Mouse (Mus musculus): ENCODE results near the gene Olfr1122. TPM values are rescaled to one million over a fixed set of nuclear protein-coding genes. Genes with fewer than 3 reads are reported as not detected.

Gene Olfr1122
- total and polyA plus RNA-seq, 3 experiments: not detected

- TF ChIP-seq RCOR1 (IDR thresholded peaks at IDR 0.05; ENCODE audit: low read depth, low read length): no peak
- DNase-seq (ENCODE audit: low read depth, low spot score): no peak
These were observed 52.1 kb downstream of the Olfr1122 start for GRCm38 (mm10) chr2:87437731-87438130.

More at GRCm38 (mm10) chr2:87437731-87438130, 52.1 kb downstream of the Olfr1122 start:
- Histone ChIP-seq H3K9me3 (replicated peaks; ENCODE audit: insufficient read depth, low read length) (no peaks in the 10 kb centered on the region), H3K9ac (ENCODE audit: control insufficient read depth, low read depth, low read length, poor library complexity, severe bottlenecking) (no peak overlapping the region), H3K79me2 (ENCODE audit: control insufficient read depth, insufficient read depth, low read length, poor library complexity) (no peaks in the 10 kb centered on the region), H3K4me3 (ENCODE audit: control insufficient read depth in 1 of 2, insufficient read depth in 1 of 2, low read depth in 2 of 2, low read length in 2 of 2) (no peak overlapping the region), H3K36me3 (ENCODE audit: control insufficient read depth in 1 of 2, insufficient read depth in 2 of 2, low read length in 2 of 2) (no peaks in the 10 kb centered on the region), H3K27me3 (ENCODE audit: control insufficient read depth in 1 of 2, insufficient read depth in 2 of 2, low read length in 2 of 2) (no peaks in the 10 kb centered on the region), H3K27ac (ENCODE audit: control insufficient read depth, low read depth, low read length) (no peak overlapping the region), H3K4me1 (ENCODE audit: control insufficient read depth in 1 of 2, insufficient read depth in 2 of 2, low read length in 2 of 2) (no peaks in the 10 kb centered on the region)

Other genes starting within 250 kb of the Olfr1122 start
- gene Olfr1110, start 245.5 kb upstream of the Olfr1122 start, total RNA-seq (2012; rRNA removed): not detected in 2 replicates
- not detected for gene Olfr1110, start 245.5 kb upstream of the Olfr1122 start, polyA plus RNA-seq (2012; ENCODE audit: insufficient read depth in 1 of 2, insufficient read length in 2 of 2, low read depth in 1 of 2, low replicate concordance in 2 of 2, missing spikeins in 1 of 2)
- gene Olfr1111, start 233.2 kb upstream of the Olfr1122 start, total RNA-seq (2012; rRNA removed): not detected in 2 replicates
- not detected for gene Olfr1111, start 233.2 kb upstream of the Olfr1122 start, polyA plus RNA-seq (2012; ENCODE audit: insufficient read depth in 1 of 2, insufficient read length in 2 of 2, low read depth in 1 of 2, low replicate concordance in 2 of 2, missing spikeins in 1 of 2)
- not detected in 2 replicates for gene Olfr1112, start 198.1 kb upstream of the Olfr1122 start, total RNA-seq (2012; rRNA removed)
- not detected for gene Olfr1112, start 198.1 kb upstream of the Olfr1122 start, polyA plus RNA-seq (2012; ENCODE audit: insufficient read depth in 1 of 2, insufficient read length in 2 of 2, low read depth in 1 of 2, low replicate concordance in 2 of 2, missing spikeins in 1 of 2)
- gene Olfr1113, start 176.9 kb upstream of the Olfr1122 start, total RNA-seq (2012; rRNA removed): not detected in 2 replicates
- not detected for gene Olfr1113, start 176.9 kb upstream of the Olfr1122 start, polyA plus RNA-seq (2012; ENCODE audit: insufficient read depth in 1 of 2, insufficient read length in 2 of 2, low read depth in 1 of 2, low replicate concordance in 2 of 2, missing spikeins in 1 of 2)
- not detected in 2 replicates for gene Olfr1115, start 137.8 kb upstream of the Olfr1122 start, total RNA-seq (2012; rRNA removed)
- not detected for gene Olfr1115, start 137.8 kb upstream of the Olfr1122 start, polyA plus RNA-seq (2012; ENCODE audit: insufficient read depth in 1 of 2, insufficient read length in 2 of 2, low read depth in 1 of 2, low replicate concordance in 2 of 2, missing spikeins in 1 of 2)
- not detected in 2 replicates for gene Olfr1116, start 118.3 kb upstream of the Olfr1122 start, total RNA-seq (2012; rRNA removed)
- under 1 TPM in 1 of 2 experiments, not detected in 1; 0.01 TPM for gene Olfr1116, start 118.3 kb upstream of the Olfr1122 start, polyA plus RNA-seq (2012; ENCODE audit: insufficient read depth in 1 of 2, insufficient read length in 2 of 2, low read depth in 1 of 2, low replicate concordance in 2 of 2, missing spikeins in 1 of 2)
- gene Olfr1118, start 78.3 kb upstream of the Olfr1122 start, total RNA-seq (2012; rRNA removed): not detected in 2 replicates
- gene Olfr1118, start 78.3 kb upstream of the Olfr1122 start, polyA plus RNA-seq (2012; ENCODE audit: insufficient read depth in 1 of 2, insufficient read length in 2 of 2, low read depth in 1 of 2, low replicate concordance in 2 of 2, missing spikeins in 1 of 2): not detected
- not detected in 2 replicates for gene Olfr1120, start 31.0 kb upstream of the Olfr1122 start, total RNA-seq (2012; rRNA removed)
- gene Olfr1120, start 31.0 kb upstream of the Olfr1122 start, polyA plus RNA-seq (2012; ENCODE audit: insufficient read depth in 1 of 2, insufficient read length in 2 of 2, low read depth in 1 of 2, low replicate concordance in 2 of 2, missing spikeins in 1 of 2): not detected
- gene Olfr1121, start 16.0 kb upstream of the Olfr1122 start, total RNA-seq (2012; rRNA removed): not detected in 2 replicates
- gene Olfr1121, start 16.0 kb upstream of the Olfr1122 start, polyA plus RNA-seq (2012; ENCODE audit: insufficient read depth in 1 of 2, insufficient read length in 2 of 2, low read depth in 1 of 2, low replicate concordance in 2 of 2, missing spikeins in 1 of 2): not detected
- gene Olfr1123, start 30.8 kb downstream of the Olfr1122 start, total RNA-seq (2012; rRNA removed): not detected in 2 replicates
- not detected for gene Olfr1123, start 30.8 kb downstream of the Olfr1122 start, polyA plus RNA-seq (2012; ENCODE audit: insufficient read depth in 1 of 2, insufficient read length in 2 of 2, low read depth in 1 of 2, low replicate concordance in 2 of 2, missing spikeins in 1 of 2)
- gene Olfr1124, start 44.4 kb downstream of the Olfr1122 start, total RNA-seq (2012; rRNA removed): not detected in 2 replicates
- not detected for gene Olfr1124, start 44.4 kb downstream of the Olfr1122 start, polyA plus RNA-seq (2012; ENCODE audit: insufficient read depth in 1 of 2, insufficient read length in 2 of 2, low read depth in 1 of 2, low replicate concordance in 2 of 2, missing spikeins in 1 of 2)
- not detected in 2 replicates for gene Olfr1126, start 68.1 kb downstream of the Olfr1122 start, total RNA-seq (2012; rRNA removed)
- not detected for gene Olfr1126, start 68.1 kb downstream of the Olfr1122 start, polyA plus RNA-seq (2012; ENCODE audit: insufficient read depth in 1 of 2, insufficient read length in 2 of 2, low read depth in 1 of 2, low replicate concordance in 2 of 2, missing spikeins in 1 of 2)
- not detected in 2 replicates for gene Pramel7, start 111.2 kb downstream of the Olfr1122 start, total RNA-seq (2012; rRNA removed)
- gene Pramel7, start 111.2 kb downstream of the Olfr1122 start, polyA plus RNA-seq (2012; ENCODE audit: insufficient read depth in 1 of 2, insufficient read length in 2 of 2, low read depth in 1 of 2, low replicate concordance in 2 of 2, missing spikeins in 1 of 2): not detected
- gene Pramel6, start 120.7 kb downstream of the Olfr1122 start, total RNA-seq (2012; rRNA removed): not detected in 2 replicates
- not detected for gene Pramel6, start 120.7 kb downstream of the Olfr1122 start, polyA plus RNA-seq (2012; ENCODE audit: insufficient read depth in 1 of 2, insufficient read length in 2 of 2, low read depth in 1 of 2, low replicate concordance in 2 of 2, missing spikeins in 1 of 2)
- not detected in 2 replicates for gene Olfr153, start 145.9 kb downstream of the Olfr1122 start, total RNA-seq (2012; rRNA removed)
- gene Olfr153, start 145.9 kb downstream of the Olfr1122 start, polyA plus RNA-seq (2012; ENCODE audit: insufficient read depth in 1 of 2, insufficient read length in 2 of 2, low read depth in 1 of 2, low replicate concordance in 2 of 2, missing spikeins in 1 of 2): not detected
- gene Olfr1128, start 159.7 kb downstream of the Olfr1122 start, total RNA-seq (2012; rRNA removed): not detected in 2 replicates
- not detected for gene Olfr1128, start 159.7 kb downstream of the Olfr1122 start, polyA plus RNA-seq (2012; ENCODE audit: insufficient read depth in 1 of 2, insufficient read length in 2 of 2, low read depth in 1 of 2, low replicate concordance in 2 of 2, missing spikeins in 1 of 2)
- not detected in 2 replicates for gene Olfr1129, start 188.1 kb downstream of the Olfr1122 start, total RNA-seq (2012; rRNA removed)
- under 1 TPM in 1 of 2 experiments, not detected in 1; 0.06 TPM for gene Olfr1129, start 188.1 kb downstream of the Olfr1122 start, polyA plus RNA-seq (2012; ENCODE audit: insufficient read depth in 1 of 2, insufficient read length in 2 of 2, low read depth in 1 of 2, low replicate concordance in 2 of 2, missing spikeins in 1 of 2)
- not detected in 2 replicates for gene Olfr1130, start 220.4 kb downstream of the Olfr1122 start, total RNA-seq (2012; rRNA removed)
- gene Olfr1130, start 220.4 kb downstream of the Olfr1122 start, polyA plus RNA-seq (2012; ENCODE audit: insufficient read depth in 1 of 2, insufficient read length in 2 of 2, low read depth in 1 of 2, low replicate concordance in 2 of 2, missing spikeins in 1 of 2): not detected
- gene Olfr1131, start 241.3 kb downstream of the Olfr1122 start, total RNA-seq (2012; rRNA removed): not detected in 2 replicates
- gene Olfr1131, start 241.3 kb downstream of the Olfr1122 start, polyA plus RNA-seq (2012; ENCODE audit: insufficient read depth in 1 of 2, insufficient read length in 2 of 2, low read depth in 1 of 2, low replicate concordance in 2 of 2, missing spikeins in 1 of 2): not detected